Mouse (Mus musculus): ENCODE data around the gene Ttc4.

Gene Ttc4

GRCm38 (mm10) chr4:106614180-106614797 is 64.5 kb downstream of the Ttc4 start:
- peak; percentile 54 for DNase-seq (ENCODE audit: low read depth, low spot score)

GRCm38 (mm10) chr4:106613560-106613959 is 65.2 kb downstream of the Ttc4 start:
- no peak for DNase-seq (ENCODE audit: low read depth, low spot score)

- DNase-seq (ENCODE audit: low read depth, low spot score): no peak
These were observed 65.6 kb downstream of the Ttc4 start for GRCm38 (mm10) chr4:106613105-106613504.

Data from retina, postnatal 7 days (tissue).